Mouse (Mus musculus): ENCODE measurements around the gene Robo2. TPM values are rescaled to one million over a fixed set of nuclear protein-coding genes. Genes with fewer than 3 reads are reported as not detected.
A peak's percentile ranks its signal among the peaks of the same experiment; 100 is the strongest.

The Robo2 gene
- polyA plus RNA-seq (2015; fragmentation: Nextera tagmentation; extraction: Ambion mirVana), result 3.3 and 3.6 TPM in 2 replicates

DNA sequence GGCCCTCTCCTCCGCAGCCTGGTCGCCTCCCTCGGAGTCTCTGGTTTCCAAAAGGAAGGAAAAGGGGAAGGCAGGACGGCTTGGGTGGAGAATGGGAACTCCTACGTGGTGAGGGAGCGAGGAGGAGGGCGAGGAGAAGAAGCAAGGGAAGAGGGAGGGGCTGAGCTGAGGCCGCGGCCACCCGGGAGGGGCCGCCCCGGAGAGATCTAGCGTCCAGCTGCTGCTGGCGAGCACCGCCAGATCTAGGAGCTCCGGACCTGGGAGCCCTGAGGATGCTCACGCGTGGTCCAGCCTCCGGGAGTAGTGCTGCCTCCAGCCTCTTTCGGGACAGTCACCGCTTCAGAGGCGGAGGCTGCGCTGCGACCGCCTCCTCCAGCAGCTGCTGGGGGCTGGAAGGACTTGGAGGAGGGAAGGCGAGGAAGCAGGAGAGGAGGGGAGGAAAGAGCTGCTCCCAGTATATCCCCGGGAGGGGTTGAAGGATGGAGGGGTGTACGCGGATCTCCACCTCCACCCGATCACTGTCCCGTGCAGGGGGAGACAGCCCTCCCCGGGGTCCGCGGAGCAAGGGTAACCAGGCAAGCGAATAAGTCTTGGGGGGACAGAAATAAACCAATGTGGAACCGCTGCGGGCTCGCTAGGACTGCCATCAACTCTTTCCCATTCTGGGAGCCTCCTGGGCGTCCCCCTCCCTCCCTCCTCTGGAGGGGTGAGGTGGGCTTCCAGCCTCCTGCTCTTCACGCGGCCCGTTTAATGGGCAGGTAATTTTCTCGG, at the start of gene Robo2:
Gene Robo2, minus strand, starts transcription at position 345 of the 771 bp plus-strand sequence.
- Histone ChIP-seq H3K4me1 (ENCODE audit: control insufficient read depth, low read depth, low read length) (no peaks in the 10 kb centered on the region; the same call in 1 of the 2 replicates), H3K36me3 (ENCODE audit: control insufficient read depth, insufficient read depth) (no peaks in the 10 kb centered on the region), H3K4me2 (ENCODE audit: low read depth, low read length) (peak within 1 kb of the TSS; percentile 46), H3K4me3 (ENCODE audit: low read depth, low read length) (peak within 1 kb of the TSS; percentile 42), H3K9ac (ENCODE audit: low read depth, low read length) (no peak within 1 kb of the TSS), H3K27ac (ENCODE audit: low read length) (no peak within 1 kb of the TSS), H3K27me3 (ENCODE audit: control insufficient read depth, insufficient read depth, low read depth, low read length) (peaks cover 32% of the 10 kb centered on the region), H3K9me3 (replicated peaks; ENCODE audit: control insufficient read depth, low read length) (no peaks in the 10 kb centered on the region)
- WGBS (ENCODE audit: insufficient replicate concordance), result under 1% methylated on average over 43 of the region's 43 CpGs
- peak; percentile 58 for ATAC-seq (ENCODE audit: low read depth)

DNA sequence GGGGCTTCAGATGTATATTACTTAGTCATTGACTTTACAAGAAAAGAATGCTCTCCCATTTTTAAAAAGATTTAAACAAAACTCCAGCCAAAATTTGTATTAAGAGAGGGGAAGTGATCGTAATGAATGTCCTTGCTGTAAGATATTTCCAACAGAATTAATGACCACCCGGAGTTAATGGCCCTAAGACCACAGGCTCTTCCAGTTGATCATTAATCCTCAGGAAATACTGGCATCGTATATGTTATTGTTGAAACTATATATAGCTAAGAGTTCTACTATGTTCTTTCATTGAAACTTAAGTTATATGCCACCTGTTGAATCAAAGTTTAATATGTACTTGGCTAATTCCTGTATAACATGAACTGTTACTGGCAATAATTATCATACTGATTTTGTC, 46.5 kb upstream of the Robo2 start:
- Histone ChIP-seq H3K4me3 (ENCODE audit: low read depth, low read length) (no peak overlapping the region), H3K27ac (ENCODE audit: low read length) (no peak overlapping the region), H3K27me3 (ENCODE audit: control insufficient read depth, insufficient read depth, low read depth, low read length) (no peaks in the 10 kb centered on the region), H3K9ac (ENCODE audit: low read depth, low read length) (no peak overlapping the region), H3K4me1 (ENCODE audit: control insufficient read depth, low read depth, low read length) (no peaks in the 10 kb centered on the region), H3K36me3 (ENCODE audit: control insufficient read depth, insufficient read depth) (no peaks in the 10 kb centered on the region), H3K4me2 (ENCODE audit: low read depth, low read length) (no peak overlapping the region), H3K9me3 (replicated peaks; ENCODE audit: control insufficient read depth, low read length) (no peaks in the 10 kb centered on the region)
- ATAC-seq (ENCODE audit: low read depth), result no peak
- 63% methylated on average over 3 of the region's 3 CpGs for WGBS (ENCODE audit: insufficient replicate concordance)

- 72% methylated on average over 8 of the region's 8 CpGs for WGBS (ENCODE audit: insufficient replicate concordance)
Observed at GRCm38 (mm10) chr16:74457736-74458135, 46.1 kb upstream of the Robo2 start.

DNA sequence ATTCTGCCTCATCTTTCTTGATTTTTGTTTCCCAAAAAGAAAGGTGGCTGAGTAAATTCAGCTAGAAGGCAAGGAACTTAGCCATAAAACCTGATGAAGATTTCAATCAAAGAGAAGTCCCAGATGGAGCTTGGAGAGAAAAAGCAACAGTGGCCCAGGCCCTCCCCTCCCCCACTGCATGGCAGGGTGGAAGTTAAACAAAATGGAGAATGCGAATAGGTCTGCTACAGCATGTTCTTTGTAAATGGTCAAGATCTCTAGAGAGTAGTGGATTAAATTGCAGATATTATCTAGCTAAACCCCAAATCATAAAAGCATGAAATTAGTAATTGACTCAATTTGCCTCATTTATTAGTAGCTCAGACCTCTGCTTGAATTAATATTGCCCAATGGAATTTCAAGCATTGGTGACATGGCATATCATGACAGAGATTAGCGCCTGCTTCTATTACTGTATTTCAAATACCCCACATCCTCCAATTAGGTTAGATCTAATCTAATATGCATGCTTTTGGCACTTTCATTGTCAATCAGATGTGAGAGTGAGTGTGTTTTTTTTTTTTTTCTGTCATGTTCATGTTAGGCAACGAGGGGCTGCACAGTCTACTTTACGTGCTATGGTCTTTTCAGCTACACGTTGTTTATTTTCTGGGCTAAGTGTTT, 45.3 kb upstream of the Robo2 start:
- Histone ChIP-seq H3K4me1 (ENCODE audit: control insufficient read depth, low read depth, low read length) (no peaks in the 10 kb centered on the region), H3K36me3 (ENCODE audit: control insufficient read depth, insufficient read depth) (no peaks in the 10 kb centered on the region), H3K9ac (ENCODE audit: low read depth, low read length) (no peak overlapping the region), H3K27me3 (ENCODE audit: control insufficient read depth, insufficient read depth, low read depth, low read length) (no peaks in the 10 kb centered on the region), H3K4me2 (ENCODE audit: low read depth, low read length) (no peak overlapping the region), H3K4me3 (ENCODE audit: low read depth, low read length) (no peak overlapping the region), H3K9me3 (replicated peaks; ENCODE audit: control insufficient read depth, low read length) (no peaks in the 10 kb centered on the region), H3K27ac (ENCODE audit: low read length) (no peak overlapping the region)
- 67% methylated on average over 5 of the region's 5 CpGs for WGBS (ENCODE audit: insufficient replicate concordance)
- no peak for ATAC-seq (ENCODE audit: low read depth)

More at GRCm38 (mm10) chr16:74457736-74458135, 46.1 kb upstream of the Robo2 start:
- Histone ChIP-seq H3K36me3 (ENCODE audit: control insufficient read depth, insufficient read depth) (no peaks in the 10 kb centered on the region), H3K4me2 (ENCODE audit: low read depth, low read length) (no peak overlapping the region), H3K4me1 (ENCODE audit: control insufficient read depth, low read depth, low read length) (no peaks in the 10 kb centered on the region), H3K27ac (ENCODE audit: low read length) (no peak overlapping the region), H3K27me3 (ENCODE audit: control insufficient read depth, insufficient read depth, low read depth, low read length) (no peaks in the 10 kb centered on the region), H3K9ac (ENCODE audit: low read depth, low read length) (no peak overlapping the region), H3K9me3 (replicated peaks; ENCODE audit: control insufficient read depth, low read length) (no peaks in the 10 kb centered on the region), H3K4me3 (ENCODE audit: low read depth, low read length) (no peak overlapping the region)
- no peak for ATAC-seq (ENCODE audit: low read depth)

DNA sequence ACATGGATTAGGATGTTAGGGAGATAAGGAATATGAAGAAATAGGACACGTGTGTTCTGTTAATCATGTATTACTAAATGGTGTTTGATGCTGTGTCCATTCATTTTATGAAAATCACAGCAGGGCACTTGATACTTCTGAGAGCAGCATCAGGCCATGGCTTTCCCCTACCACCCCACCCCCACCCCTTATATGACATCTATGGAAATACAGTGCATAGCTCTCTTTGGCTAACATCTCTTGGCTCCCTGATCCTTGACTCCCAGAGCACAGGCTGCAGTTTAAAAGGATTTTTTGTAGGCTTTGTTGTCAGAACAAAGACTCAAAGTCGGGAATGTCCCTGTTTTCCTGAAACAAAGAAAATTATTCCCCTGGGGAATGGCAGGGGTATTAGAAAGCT, 43.6 kb upstream of the Robo2 start:
- WGBS (ENCODE audit: insufficient replicate concordance), result 28% methylated on average over 2 of the region's 2 CpGs
- Histone ChIP-seq H3K36me3 (ENCODE audit: control insufficient read depth, insufficient read depth) (no peaks in the 10 kb centered on the region), H3K4me2 (ENCODE audit: low read depth, low read length) (no peak overlapping the region), H3K4me1 (ENCODE audit: control insufficient read depth, low read depth, low read length) (no peaks in the 10 kb centered on the region), H3K9ac (ENCODE audit: low read depth, low read length) (no peak overlapping the region), H3K4me3 (ENCODE audit: low read depth, low read length) (no peak overlapping the region), H3K9me3 (replicated peaks; ENCODE audit: control insufficient read depth, low read length) (no peaks in the 10 kb centered on the region), H3K27ac (ENCODE audit: low read length) (no peak overlapping the region), H3K27me3 (ENCODE audit: control insufficient read depth, insufficient read depth, low read depth, low read length) (no peaks in the 10 kb centered on the region)
- ATAC-seq (ENCODE audit: low read depth), result no peak

GRCm38 (mm10) chr16:74448025-74448424, 36.4 kb upstream of the Robo2 start:
- no peak overlapping the region for H3K4me3 ChIP-seq (ENCODE audit: low read depth, low read length)
- whole genome bisulfite sequencing (ENCODE audit: insufficient replicate concordance), result 72% methylated on average over 4 of the region's 4 CpGs

DNA sequence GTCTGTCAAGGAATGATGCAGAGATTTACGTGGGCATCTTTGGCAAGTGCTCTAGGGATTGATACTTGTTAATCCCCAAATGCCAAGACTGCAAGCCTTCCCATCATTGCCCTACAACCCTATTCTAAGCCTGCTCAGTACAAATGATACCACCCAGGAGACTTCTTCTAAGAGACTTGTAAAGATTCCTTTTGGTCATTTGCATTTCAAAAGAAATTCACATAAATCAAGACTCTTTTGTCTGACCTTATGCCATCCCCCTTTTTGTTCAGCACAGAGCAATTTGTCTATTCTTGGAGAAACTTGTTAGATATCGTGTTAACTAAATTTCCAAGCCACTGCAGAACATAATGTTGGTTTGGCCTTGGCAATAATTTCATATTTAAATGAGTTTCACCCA, 15.4 kb upstream of the Robo2 start:
- Histone ChIP-seq H3K27me3 (ENCODE audit: control insufficient read depth, insufficient read depth, low read depth, low read length) (no peaks in the 10 kb centered on the region), H3K27ac (ENCODE audit: low read length) (no peak overlapping the region), H3K36me3 (ENCODE audit: control insufficient read depth, insufficient read depth) (no peaks in the 10 kb centered on the region), H3K9me3 (replicated peaks; ENCODE audit: control insufficient read depth, low read length) (no peaks in the 10 kb centered on the region), H3K4me2 (ENCODE audit: low read depth, low read length) (no peak overlapping the region), H3K4me1 (ENCODE audit: control insufficient read depth, low read depth, low read length) (no peaks in the 10 kb centered on the region), H3K9ac (ENCODE audit: low read depth, low read length) (no peak overlapping the region), H3K4me3 (ENCODE audit: low read depth, low read length) (no peak overlapping the region)
- WGBS (ENCODE audit: insufficient replicate concordance), result 43% methylated on average over 2 of the region's 2 CpGs
- no peak for ATAC-seq (ENCODE audit: low read depth)

More at GRCm38 (mm10) chr16:74448025-74448424, 36.4 kb upstream of the Robo2 start:
- H3K36me3 ChIP-seq (ENCODE audit: control insufficient read depth, insufficient read depth), result no peaks in the 10 kb centered on the region
- no peaks in the 10 kb centered on the region for H3K9me3 ChIP-seq (replicated peaks; ENCODE audit: control insufficient read depth, low read length)
- no peak overlapping the region for H3K27ac ChIP-seq (ENCODE audit: low read length)
- no peak for ATAC-seq (ENCODE audit: low read depth)
- H3K9ac ChIP-seq (ENCODE audit: low read depth, low read length), result no peak overlapping the region
- no peak overlapping the region for H3K4me2 ChIP-seq (ENCODE audit: low read depth, low read length)
- no peaks in the 10 kb centered on the region for H3K4me1 ChIP-seq (ENCODE audit: control insufficient read depth, low read depth, low read length)
- no peaks in the 10 kb centered on the region for H3K27me3 ChIP-seq (ENCODE audit: control insufficient read depth, insufficient read depth, low read depth, low read length)

DNA sequence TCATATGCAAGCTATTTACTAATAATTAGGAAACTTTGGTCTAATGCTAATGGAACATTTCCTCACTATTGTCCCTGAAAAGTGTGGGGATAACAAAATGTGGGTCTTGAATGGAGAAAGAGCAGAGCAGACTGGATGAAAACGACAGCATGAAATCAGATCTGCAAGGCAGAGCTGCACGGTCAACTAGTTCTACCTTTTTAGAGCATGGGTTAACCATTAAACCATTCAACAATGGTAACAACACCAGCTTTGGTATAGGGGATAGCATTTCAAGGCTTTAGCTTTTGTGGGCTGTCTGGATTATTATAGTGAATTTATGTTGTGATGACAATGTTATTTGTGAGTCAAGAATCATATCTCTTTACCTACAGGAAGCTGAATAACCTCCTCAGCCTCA, 8.7 kb upstream of the Robo2 start:
- H3K27ac ChIP-seq (ENCODE audit: low read length), result no peak overlapping the region
- ATAC-seq (ENCODE audit: low read depth), result no peak
- WGBS (ENCODE audit: insufficient replicate concordance), result 61% methylated on average over 2 of the region's 2 CpGs
- no peak overlapping the region for H3K9ac ChIP-seq (ENCODE audit: low read depth, low read length)
- no peaks in the 10 kb centered on the region for H3K4me1 ChIP-seq (ENCODE audit: control insufficient read depth, low read depth, low read length)
- H3K9me3 ChIP-seq (replicated peaks; ENCODE audit: control insufficient read depth, low read length), result no peaks in the 10 kb centered on the region
- no peaks in the 10 kb centered on the region for H3K27me3 ChIP-seq (ENCODE audit: control insufficient read depth, insufficient read depth, low read depth, low read length)
- no peak overlapping the region for H3K4me3 ChIP-seq (ENCODE audit: low read depth, low read length)
- no peak overlapping the region for H3K4me2 ChIP-seq (ENCODE audit: low read depth, low read length)
- no peaks in the 10 kb centered on the region for H3K36me3 ChIP-seq (ENCODE audit: control insufficient read depth, insufficient read depth)

All from liver, embryonic 16.5 days (tissue).